Mouse (Mus musculus) thymus, postnatal 10 days (tissue): Measurements from ENCODE around the gene Stk40.
A peak's percentile ranks its signal among the peaks of the same experiment; 100 is the strongest.

Source experiments
- DNase-seq, 2 experiments: peaks; one replicate each; pipeline ENCODE4 v3.0.0; 2021; ENCODE audit warnings: low spot score in 2 of 2

Stk40 gene

GRCm38 (mm10) chr4:126120506-126120905 lies 16.7 kb downstream of the Stk40 start:
- DNase-seq = no peak

- no peak for DNase-seq
Observed at GRCm38 (mm10) chr4:126123309-126124040, 19.7 kb downstream of the Stk40 start.

- no peak for DNase-seq
Observed at GRCm38 (mm10) chr4:126130502-126130901, 26.7 kb downstream of the Stk40 start.

- no peak for DNase-seq
Observed at GRCm38 (mm10) chr4:126131290-126132121, 27.7 kb downstream of the Stk40 start.

GRCm38 (mm10) chr4:126132636-126133264 lies 29.0 kb downstream of the Stk40 start:
- no peak for DNase-seq

- DNase-seq = no peak
Observed at GRCm38 (mm10) chr4:126134236-126134635, 30.5 kb downstream of the Stk40 start.

- DNase-seq = no peak
Observed at GRCm38 (mm10) chr4:126134639-126135038, 30.9 kb downstream of the Stk40 start.

GRCm38 (mm10) chr4:126137773-126138172 lies 34.0 kb downstream of the Stk40 start:
- no peak for DNase-seq

- DNase-seq = no peak
Observed at GRCm38 (mm10) chr4:126141021-126141420, 37.3 kb downstream of the Stk40 start.

GRCm38 (mm10) chr4:126145396-126145795 lies 41.6 kb downstream of the Stk40 start:
- DNase-seq = no peak

GRCm38 (mm10) chr4:126146974-126147532 lies 43.3 kb downstream of the Stk40 start:
- no peak for DNase-seq

GRCm38 (mm10) chr4:126147533-126148160 lies 43.9 kb downstream of the Stk40 start, which contains the start of gene Eva1b:
Gene Eva1b (plus strand): TSS chr4:126147744.
- peak in 1 of 2 experiments; percentile 23 for DNase-seq

- DNase-seq = peak; percentile 62 to 69
Observed at GRCm38 (mm10) chr4:126148161-126148961, 44.6 kb downstream of the Stk40 start.

- no peak for DNase-seq
Observed at GRCm38 (mm10) chr4:126149041-126149676, 45.4 kb downstream of the Stk40 start.

- no peak for DNase-seq
Observed at GRCm38 (mm10) chr4:126149798-126150197, 46.0 kb downstream of the Stk40 start.

GRCm38 (mm10) chr4:126150297-126150948 lies 46.7 kb downstream of the Stk40 start:
- no peak for DNase-seq

GRCm38 (mm10) chr4:126150949-126151320 lies 47.2 kb downstream of the Stk40 start:
- DNase-seq = no peak

- DNase-seq = no peak
Observed at GRCm38 (mm10) chr4:126151701-126152440, 48.1 kb downstream of the Stk40 start.

GRCm38 (mm10) chr4:126152864-126153263 lies 49.1 kb downstream of the Stk40 start:
- no peak for DNase-seq
